Mouse (Mus musculus): Measurements from ENCODE around the gene Sfi1.

- TF ChIP-seq CTCF (IDR thresholded peaks at IDR 0.05; ENCODE audit: low read depth) (no peak), EP300 (IDR thresholded peaks at IDR 0.05; ENCODE audit: low read depth) (no peak)
Measured at GRCm38 (mm10) chr11:3205207-3205606, 11.9 kb upstream of the Sfi1 start.
